Mouse (Mus musculus): ENCODE measurements at regions not wholly inside any gene's neighbourhood (a gene's known extent, or its start where the extent isn't known, plus 50 kb on each side); places are given as distances from the start of the nearest gene placed in this dataset.

- in situ Hi-C loops (cut with MboI, MseI) = loop anchor here (10.0 kb wide), 1 partner anchor 491 kb away; no protein-coding TSS in a partner anchor
Observed at GRCm38 (mm10) chr8:20285523-20285922, 77.5 kb downstream of the Gm15319 start.

DNA sequence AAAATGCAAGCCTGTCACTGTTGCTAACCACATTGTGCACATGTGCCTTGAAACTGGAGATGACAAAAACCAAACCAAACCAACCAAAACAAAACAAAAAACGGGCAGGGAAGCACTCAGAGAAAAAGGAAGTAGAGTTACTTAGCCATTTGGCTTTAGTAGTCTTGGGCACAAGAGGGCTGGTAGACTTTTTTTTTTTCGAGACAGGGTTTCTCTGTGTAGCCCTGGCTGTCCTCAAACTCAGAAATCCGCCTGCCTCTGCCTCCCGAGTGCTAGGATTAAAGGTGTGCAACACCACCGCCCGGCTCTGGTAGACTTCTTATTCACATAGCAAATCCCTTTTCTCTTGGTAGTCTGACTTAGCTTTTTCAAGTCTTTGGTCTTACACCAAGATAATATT, 78.2 kb downstream of the Gm15319 start:
- in situ Hi-C loops (cut with MboI, MseI) = loop anchor here (5.0 to 10.0 kb wide), 4 partner anchors 122 to 603 kb away; no protein-coding TSS in a partner anchor

DNA sequence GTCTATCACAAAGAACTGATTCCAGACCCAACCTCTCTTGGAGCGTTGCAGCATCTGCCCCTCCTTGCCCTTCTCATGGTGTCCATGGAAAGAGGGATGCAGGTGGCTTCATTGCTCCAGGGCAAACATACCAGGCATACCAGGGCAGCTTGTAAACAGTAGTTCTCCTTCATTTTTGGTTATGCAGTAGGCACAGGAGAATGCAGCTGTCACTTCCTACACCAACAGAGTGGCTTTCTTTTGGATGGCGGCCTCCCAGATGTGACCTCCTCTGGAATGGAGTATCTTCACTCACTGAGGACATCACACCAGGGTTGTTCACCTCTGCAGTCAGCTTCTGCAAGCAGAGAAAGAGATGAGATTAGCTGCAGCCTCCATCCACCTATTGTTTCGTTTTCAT, 79.9 kb downstream of the Gm15319 start:
- in situ Hi-C loops (cut with MboI, MseI) = loop anchor here (5.0 to 10.0 kb wide), 4 partner anchors 124 to 601 kb away; no protein-coding TSS in a partner anchor

DNA sequence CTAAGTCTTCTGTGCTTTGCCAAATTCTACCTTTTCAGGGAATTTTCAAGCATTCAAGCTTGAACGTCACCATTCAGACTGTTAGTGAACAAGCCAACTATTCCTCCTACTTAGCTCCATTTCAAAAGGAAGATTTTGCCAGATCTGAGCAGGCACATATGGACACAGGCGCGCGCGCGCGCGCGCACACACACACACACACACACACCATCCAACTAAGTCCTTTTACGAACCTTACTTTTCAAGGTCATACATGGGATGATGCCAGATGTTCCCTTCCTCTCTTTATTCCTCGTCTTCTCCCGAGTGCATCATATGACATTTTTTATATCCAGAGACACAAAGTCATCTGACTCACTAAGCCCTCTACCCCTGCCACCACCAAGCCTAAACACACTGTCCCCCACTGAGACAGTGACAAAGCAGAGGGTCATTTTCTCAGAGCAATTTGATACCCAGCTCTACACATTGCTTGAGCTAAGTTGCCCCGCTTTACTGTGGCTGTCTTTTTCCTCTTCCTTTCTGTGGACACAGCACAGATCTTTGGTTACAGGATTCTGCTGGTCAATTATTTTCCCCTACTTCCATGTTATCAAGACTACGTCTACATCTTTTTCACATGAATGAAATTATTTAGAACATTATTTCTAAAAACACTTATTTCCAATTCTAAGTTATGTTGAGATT, 81.7 kb downstream of the Gm15319 start:
- in situ Hi-C loops (cut with MboI, MseI) = loop anchor here (5.0 to 10.0 kb wide), 4 partner anchors 126 to 599 kb away; no protein-coding TSS in a partner anchor

GRCm38 (mm10) chr8:20277701-20278100, 85.3 kb downstream of the Gm15319 start:
- in situ Hi-C loops (cut with MboI, MseI) = loop anchor here (10.0 kb wide), 1 partner anchor 297 kb away; no protein-coding TSS in a partner anchor

DNA sequence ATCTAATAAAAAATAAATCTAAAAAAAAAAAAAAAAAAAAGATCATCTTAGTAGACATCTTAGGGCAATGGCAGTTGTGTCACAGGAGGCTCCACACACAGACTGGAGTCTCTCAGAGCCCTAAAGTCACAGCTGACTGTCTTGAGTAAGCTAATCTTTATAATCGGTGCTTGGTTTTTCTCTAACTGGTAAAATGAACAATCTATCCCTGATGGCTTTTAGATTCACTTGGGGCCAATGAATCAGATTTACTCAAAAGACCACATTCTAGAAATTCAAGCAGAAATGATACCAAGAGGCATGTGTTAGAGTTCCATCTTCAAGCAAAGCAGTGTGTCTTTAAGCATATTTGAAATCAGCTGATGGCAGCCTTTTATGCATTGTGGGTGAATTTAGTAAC, 86.3 kb downstream of the Gm15319 start:
- in situ Hi-C loops (cut with MboI, MseI) = loop anchor here (10.0 kb wide), 1 partner anchor 298 kb away; no protein-coding TSS in a partner anchor

- in situ Hi-C loops (cut with MboI, MseI) = loop anchor here (10.0 kb wide), 1 partner anchor 301 kb away; no protein-coding TSS in a partner anchor
Observed at GRCm38 (mm10) chr8:20273844-20274243, 89.2 kb downstream of the Gm15319 start.

GRCm38 (mm10) chr8:20267520-20268127, 95.4 kb downstream of the Gm15319 start:
- in situ Hi-C loops (cut with MboI, MseI) = loop anchor here (10.0 kb wide), 1 partner anchor 113 kb away; no protein-coding TSS in a partner anchor

DNA sequence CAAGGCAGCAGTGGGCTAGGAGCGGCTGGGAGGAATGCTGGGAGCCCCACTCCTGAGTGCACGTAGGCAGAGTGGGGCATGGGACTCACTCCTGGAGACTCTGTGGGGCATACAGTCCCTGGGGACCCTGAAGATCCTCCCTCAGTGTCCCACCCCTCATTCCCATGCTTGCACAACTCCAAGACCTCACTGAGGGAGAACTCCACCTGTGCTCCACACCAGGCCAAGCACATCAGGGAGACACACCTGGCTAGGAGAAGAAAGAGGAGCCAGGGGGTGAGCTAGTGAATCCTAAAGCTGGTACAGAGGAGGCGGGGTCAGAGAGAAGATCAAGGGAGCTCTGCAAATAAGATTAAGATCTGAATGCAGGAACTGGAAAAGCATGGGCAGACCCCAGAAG, 96.2 kb downstream of the Gm15319 start:
- in situ Hi-C loops (cut with MboI, MseI) = loop anchor here (10.0 kb wide), 1 partner anchor 112 kb away; no protein-coding TSS in a partner anchor

GRCm38 (mm10) chr8:20264612-20265011, 98.4 kb downstream of the Gm15319 start:
- in situ Hi-C loops (cut with MboI, MseI) = loop anchor here (5.0 to 10.0 kb wide), 2 partner anchors 110 to 562 kb away; no protein-coding TSS in a partner anchor

DNA sequence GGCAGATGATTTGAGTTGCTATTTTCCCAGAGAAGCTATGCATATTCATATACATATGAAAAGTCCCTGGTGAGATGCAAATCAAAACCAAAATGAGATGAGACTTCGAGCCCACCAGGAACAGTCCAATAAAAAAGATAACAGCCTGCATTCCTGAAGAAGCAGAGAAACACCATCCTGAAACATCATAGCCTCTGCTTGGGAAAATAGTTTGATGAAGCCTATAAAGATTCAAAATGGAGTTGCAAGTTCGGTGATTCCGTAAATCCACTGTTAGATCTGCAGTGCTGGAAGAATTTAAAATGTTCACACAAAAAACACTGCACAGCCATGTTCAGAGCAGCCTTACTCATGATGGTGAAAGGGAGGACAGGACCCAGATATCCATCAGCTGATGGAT, 98.9 kb downstream of the Gm15319 start:
- in situ Hi-C loops (cut with MboI, MseI) = loop anchor here (5.0 to 10.0 kb wide), 2 partner anchors 109 to 562 kb away; no protein-coding TSS in a partner anchor

GRCm38 (mm10) chr8:20262847-20263570, 100.0 kb downstream of the Gm15319 start:
- in situ Hi-C loops (cut with MboI, MseI) = loop anchor here (5.0 to 10.0 kb wide), 2 partner anchors 108 to 561 kb away; no protein-coding TSS in a partner anchor

- in situ Hi-C loops (cut with MboI, MseI) = loop anchor here (5.0 to 10.0 kb wide), 2 partner anchors 107 to 560 kb away; no protein-coding TSS in a partner anchor
Observed at GRCm38 (mm10) chr8:20262253-20262652, 100.8 kb downstream of the Gm15319 start.

DNA sequence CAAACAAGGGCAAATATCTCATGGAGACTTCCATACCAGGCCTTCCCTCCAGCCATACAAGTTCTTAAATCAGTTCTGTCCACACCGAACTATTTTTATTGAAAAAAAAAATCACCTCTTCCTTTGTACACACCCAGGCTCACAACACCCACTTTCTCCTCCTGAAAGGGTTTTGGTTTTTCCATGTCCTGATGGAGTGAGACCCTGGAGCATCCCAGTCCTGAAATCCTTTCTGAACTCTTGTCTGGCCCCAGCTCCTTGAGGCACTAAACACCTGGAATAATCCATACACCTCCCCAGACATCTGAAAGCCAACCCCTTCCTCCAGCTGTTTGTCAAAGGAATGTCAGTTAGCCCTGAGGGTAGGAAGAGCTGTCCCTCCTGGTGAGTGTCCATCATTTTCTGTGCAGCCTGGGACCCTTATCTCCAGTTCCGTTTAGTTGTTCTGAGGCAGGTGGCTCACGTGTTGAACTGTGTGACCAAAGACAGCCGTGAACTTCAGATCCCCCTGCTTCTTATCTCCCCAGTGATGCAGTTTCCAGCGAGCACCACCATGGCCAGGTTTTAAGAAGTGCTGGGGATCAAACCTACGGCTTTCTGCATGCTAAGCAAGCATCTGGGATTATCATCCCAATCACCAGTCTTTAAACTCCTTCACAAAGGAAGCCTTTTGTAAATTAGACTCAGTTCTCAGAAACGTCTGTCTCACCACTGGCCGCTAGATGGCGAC, 101.4 kb downstream of the Gm15319 start:
- in situ Hi-C loops (cut with MboI, MseI) = loop anchor here (5.0 to 10.0 kb wide), 2 partner anchors 107 to 559 kb away; no protein-coding TSS in a partner anchor

DNA sequence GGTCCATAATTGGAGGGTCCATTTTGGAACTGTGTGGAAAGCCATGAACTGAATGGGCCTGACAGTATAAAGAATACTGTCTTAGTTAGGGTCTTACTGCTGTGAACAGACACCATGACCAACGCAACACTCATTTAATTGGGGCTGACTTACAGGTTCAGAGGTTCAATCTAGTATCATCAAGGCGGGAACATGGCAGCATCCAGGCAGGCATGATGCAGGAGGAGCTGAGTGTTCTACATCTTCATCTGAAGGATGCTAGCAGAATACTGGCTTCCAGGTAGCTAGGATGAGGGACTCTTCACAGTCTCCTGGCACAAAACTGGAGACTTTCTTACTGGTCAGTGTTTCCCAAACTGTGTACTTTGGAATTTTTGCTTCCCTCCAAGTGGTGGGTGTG, 102.0 kb downstream of the Gm15319 start:
- in situ Hi-C loops (cut with MboI, MseI) = loop anchor here (5.0 to 10.0 kb wide), 2 partner anchors 106 to 559 kb away; no protein-coding TSS in a partner anchor

DNA sequence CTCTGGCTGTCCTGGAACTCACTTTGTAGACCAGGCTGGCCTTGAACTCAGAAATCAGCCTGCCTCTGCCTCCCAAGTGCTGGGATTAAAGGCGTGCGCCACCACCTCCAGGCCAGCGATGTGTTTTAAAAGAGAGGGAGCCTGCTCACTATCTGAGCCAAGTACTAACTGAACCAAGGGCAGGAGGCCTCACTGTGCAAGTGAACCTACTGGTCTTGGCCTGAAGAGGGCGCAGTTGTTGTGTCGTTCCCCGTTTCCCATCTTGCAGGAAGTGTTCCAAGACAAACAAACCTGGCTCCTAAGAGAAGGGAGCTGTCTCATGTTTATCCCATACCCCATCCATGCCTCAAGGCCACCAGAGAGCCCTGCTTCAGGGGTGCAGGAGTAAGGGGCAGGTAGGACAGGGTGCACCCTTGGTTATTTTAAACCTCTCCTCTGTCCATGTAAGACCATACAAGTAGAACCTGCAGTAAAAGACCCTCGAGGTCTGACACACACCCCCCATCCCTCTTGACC, 102.8 kb downstream of the Gm15319 start:
- in situ Hi-C loops (cut with MboI, MseI) = loop anchor here (5.0 to 10.0 kb wide), 2 partner anchors 105 to 558 kb away; no protein-coding TSS in a partner anchor

DNA sequence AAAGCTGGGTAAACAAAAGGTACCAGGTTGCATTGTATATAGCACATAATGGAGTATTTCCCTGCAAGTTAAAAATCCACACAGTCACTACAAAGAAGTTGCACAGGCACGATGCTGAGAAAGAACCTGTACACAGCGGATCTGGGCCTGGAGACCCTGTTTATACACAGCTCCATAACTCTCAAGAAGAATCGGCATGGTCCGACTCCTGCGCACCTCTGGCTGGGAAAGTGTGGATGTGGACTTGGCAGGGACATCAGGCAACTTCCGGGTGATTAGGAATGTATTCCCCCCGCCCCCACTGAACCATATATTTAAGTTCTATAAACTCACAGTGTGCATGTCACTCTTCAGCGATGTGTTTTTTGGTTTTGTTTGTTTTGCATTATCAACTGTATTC, 103.3 kb downstream of the Gm15319 start:
- in situ Hi-C loops (cut with MboI, MseI) = loop anchor here (5.0 to 10.0 kb wide), 3 partner anchors 105 to 557 kb away; no protein-coding TSS in a partner anchor

Data from regulatory T cell (primary cell).